Mouse (Mus musculus) cerebellum, adult 8-10 months (tissue): Measurements from ENCODE around the gene Plagl1.
A peak's percentile ranks its signal among the peaks of the same experiment; 100 is the strongest.
"Not testable (repeated sequence)": the region's sequence is repeated elsewhere in the genome, so short reads cannot be mapped to it uniquely, and the experiment has no call there.

Experiments used
- DNase-seq: peaks from one replicate; pipeline ENCODE4 v3.0.0; 2022

Plagl1 gene

GRCm38 (mm10) chr10:13060021-13060668 is at the start of gene Plagl1:
Gene Plagl1 (plus strand): TSS chr10:13060504.
- no peak for DNase-seq

GRCm38 (mm10) chr10:13014026-13014425 is 46.3 kb upstream of the Plagl1 start:
- no peak for DNase-seq

DNA sequence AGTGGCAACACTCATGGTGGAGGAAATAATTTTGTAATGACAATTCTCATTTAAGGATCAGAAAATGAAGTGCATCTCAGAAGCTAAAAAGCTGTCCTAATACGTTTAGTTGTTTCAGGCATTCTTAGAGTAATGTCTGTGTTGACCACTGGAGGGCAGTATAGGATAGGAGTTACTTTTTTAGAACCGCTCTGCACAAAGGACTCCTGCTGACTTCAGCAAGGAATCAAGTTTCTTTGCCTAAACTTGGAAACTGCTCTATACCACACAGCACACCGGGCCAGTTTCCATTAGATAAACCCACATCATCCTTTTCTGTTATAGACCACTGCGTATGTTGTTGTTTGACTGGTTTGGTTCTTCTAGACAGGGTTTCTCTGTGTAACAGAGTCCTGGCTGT is 43.7 kb upstream of the Plagl1 start:
- DNase-seq: peak; percentile 57

GRCm38 (mm10) chr10:13018510-13018909 is 41.8 kb upstream of the Plagl1 start:
- no peak for DNase-seq

- DNase-seq: no peak
These were observed 41.3 kb upstream of the Plagl1 start for GRCm38 (mm10) chr10:13019026-13019425.

GRCm38 (mm10) chr10:13022103-13022502 is 38.2 kb upstream of the Plagl1 start:
- DNase-seq: no peak

DNA sequence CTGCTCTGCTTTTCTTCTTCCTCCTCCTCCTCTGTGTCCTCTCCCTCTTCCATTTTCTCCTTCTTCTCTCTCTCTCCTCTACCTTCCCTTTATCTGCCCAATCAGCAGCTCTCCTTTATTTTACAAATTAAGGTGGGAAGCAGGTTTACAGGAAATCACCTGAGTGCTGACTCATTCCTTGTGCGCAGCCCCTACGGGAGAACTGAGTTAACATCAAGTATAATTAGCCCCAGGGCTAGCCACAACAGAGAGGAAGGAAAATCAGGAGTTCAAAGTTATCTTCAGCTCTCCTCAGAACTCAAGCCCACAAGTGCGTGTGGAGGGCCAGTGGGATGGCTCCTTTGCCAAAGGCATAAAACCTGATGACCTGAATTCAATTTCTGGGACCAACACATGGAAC is 36.3 kb upstream of the Plagl1 start:
- not testable (repeated sequence) for DNase-seq

GRCm38 (mm10) chr10:13027702-13028101 is 32.6 kb upstream of the Plagl1 start:
- no peak for DNase-seq

DNA sequence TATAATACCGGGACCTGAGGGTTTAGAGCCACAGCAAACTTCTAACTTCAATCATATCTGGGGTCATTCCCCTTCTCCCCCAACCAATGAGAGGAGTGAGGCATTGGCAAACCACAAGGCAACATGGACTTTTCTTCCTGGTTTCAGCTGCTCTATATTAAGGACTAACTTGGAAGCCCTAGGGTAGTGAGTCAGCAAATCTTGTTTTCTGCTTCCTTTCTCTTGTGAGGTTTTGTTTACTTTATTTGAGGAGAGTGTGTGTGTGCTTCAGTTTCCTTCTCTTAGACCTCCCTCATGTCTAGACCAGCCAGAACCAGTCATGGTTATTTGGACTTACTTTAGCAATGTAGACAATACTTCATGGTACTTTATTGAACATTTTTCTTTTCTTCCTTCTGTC is 32.1 kb upstream of the Plagl1 start:
- DNase-seq: no peak

DNA sequence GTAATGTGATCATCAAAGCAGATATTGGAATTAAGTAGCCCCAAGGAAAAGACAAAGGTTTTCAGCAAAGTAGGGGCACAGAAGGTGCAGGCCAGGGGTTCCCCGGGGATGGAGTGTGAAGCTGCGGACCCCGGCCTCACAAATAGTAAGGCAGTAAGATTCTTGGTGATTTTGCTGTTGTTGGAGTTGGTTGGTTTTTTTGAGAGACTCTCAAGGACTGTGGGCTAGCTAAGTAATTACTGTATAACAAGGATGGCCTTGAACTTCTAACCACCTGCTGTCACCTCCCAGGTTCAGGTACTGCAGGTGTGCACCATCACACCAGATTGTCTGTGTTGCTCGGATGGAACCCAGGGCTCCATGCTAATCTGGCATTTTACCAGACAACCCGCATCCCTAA is 30.9 kb upstream of the Plagl1 start:
- no peak for DNase-seq

DNA sequence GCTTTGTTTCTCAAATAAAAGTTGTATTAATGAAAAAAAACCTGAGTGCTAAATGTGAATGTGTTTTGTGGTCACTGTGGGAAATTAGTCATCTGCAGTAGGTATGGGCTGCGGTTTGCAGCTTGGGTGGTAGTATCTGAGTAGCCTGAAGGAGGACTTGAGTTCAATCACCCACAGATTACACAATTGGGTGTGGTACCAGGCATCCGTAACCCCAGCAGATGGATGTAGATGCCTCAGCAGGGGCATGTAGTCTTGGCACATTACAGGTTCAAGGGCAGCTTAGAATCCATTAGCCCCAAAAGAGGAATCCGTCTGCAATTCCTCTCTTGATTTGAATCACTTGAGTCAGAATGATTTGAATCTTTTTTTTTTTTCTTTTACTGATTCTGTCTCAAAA is 25.0 kb upstream of the Plagl1 start:
- no peak for DNase-seq

DNA sequence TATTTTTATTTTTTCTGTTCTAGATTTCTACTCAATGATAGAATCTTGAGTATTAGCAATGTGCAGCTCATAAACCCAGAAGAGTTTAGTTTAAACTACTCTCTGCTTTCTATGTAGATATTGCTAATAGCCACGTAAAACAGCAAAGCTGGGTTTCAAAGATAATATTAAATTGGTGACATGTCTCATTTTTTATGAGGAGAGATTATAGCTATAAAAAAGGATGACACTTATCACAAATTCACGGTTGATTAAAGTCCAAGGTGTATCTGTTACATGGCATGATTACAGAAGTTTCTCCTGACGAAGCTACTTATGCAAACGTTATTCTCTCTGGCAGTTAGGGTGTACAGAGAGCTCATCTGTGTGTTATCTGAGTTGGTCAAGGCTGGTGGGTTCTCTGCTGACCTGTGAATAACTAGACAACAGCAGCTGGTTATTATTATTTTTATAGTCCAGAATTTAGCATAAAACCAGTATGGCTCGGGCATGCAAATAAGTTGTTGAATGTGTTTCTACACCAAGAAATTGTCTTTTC is 20.6 kb upstream of the Plagl1 start:
- no peak for DNase-seq

DNA sequence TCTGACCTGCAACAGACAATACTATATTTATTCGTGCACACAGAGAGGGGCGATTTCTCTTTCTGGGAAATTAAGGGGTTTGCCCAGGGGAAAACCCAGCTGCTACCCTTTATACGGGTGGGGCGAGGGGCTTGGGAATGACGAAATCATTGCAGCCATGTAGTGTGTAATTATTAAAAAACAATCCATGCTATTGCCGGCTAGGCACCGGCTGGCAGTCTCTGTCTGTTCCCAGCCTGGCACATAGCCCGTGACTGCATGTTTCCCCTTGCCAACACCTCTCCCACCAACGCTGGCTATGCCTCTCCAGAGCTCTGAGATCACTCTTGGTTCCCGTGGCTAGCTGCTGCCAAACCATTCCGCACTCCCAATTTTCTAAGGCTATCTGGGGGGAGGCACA is 15.6 kb upstream of the Plagl1 start:
- no peak for DNase-seq

DNA sequence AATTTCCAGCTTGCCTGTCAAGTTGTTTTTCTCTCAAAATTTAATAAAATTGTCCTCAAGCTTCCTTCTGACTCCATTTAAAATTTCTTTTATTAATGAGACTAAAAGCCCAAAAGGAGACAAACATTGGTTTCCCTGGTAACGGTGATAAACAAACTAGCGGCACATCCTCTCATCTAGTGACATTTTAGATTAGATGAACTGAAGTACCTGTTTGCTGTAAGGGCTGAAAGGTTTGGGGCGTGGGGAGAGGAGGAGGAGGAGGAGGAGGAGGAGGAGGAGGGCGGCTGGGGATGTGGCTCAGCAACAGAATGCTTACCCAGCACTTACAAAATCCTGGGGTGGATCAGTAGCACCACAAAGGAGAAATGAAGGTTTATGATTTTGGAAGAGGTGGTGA is 12.5 kb upstream of the Plagl1 start:
- no peak for DNase-seq

GRCm38 (mm10) chr10:13056863-13057381 is 3.4 kb upstream of the Plagl1 start:
- no peak for DNase-seq

DNA sequence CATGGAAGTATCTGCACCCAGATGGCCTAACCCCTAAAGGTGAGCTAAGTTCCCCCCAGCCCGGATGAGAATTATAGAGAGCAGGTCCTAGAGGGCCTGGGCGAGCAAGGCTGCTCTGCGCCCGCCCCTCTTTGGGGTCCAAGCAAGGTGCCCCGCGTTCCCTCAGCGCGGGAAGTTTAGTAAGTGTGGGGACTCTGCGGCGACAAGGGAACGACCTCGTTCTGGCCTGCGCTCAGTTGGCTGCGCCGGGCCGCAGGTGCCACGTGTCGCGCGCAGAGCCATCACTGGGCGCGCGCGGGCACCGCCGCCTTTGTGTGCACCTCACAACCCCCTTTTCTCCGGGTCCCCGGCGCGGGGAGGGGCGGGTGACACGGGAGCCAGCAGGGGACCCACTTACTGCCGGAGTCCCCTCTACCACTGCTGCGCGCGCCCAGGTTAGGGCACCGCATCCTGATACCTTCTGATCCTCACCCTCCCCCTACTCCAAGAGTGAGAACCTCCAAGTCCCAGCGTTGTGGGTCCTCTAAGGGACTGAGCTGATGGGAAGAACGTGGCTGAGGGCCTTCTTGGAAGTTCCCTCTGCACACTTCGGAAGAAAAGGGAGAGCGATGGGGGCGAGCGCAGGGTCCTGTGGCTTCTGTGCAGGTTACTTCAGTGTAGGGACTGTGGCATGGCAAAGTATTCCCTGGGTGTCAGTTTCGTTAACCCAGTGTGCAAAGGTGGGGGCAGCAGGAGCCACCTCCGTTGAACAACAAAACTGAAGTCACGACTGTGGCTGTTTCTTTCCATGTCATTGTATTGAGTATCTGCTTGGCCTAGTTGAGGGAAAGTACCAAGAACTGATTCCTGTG is 742 bp downstream of the Plagl1 start:
- no peak for DNase-seq

DNA sequence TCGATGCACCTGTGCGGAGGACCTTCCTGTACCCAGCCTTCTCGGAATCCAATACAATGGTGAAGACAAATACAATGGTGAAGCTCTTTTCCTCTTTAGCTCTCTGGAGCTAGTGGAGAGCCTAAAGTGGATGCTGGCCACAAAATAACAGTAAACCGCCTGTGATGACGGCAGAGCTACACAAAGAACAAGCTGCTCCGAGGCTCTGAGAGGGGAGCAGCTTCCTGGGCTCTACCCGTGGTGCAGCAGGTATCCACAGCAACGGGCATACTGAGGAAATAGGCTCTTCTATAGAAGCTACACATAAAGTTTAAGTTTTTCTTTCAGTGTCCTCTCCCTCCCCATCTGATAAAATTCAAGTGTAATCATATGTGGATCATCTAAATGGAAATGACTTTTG is 2.1 kb downstream of the Plagl1 start:
- DNase-seq: no peak

GRCm38 (mm10) chr10:13063457-13063856 is 3.2 kb downstream of the Plagl1 start:
- no peak for DNase-seq

DNA sequence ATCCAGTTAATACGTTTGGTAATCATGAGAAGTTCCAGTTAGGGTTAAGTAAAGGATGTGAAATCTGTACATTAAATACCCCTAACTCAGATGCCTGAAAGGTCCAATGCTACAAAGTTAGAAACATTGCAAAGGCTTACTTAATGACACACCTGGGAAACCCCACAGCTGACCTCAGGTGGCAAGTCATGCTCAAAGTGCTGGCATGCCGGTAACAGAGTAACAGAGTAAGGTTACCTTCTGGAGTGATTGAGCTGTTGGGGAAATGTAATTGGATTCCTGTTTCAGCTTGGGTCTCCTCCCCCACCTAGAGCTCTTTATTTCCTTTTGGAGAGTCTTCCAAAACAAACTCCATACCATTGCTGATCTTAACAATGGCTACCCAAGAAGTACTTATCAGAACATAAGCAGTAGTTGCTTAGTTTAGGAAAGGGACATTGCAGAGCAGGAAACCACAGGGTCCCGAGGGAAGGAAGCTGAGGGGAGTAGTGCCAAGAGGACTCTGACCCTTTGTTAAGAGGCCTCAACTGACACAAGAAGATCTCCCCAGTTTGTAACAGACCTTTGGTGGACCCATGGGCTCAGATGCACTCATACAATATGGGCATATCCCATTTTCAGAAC is 4.9 kb downstream of the Plagl1 start:
- DNase-seq: no peak

DNA sequence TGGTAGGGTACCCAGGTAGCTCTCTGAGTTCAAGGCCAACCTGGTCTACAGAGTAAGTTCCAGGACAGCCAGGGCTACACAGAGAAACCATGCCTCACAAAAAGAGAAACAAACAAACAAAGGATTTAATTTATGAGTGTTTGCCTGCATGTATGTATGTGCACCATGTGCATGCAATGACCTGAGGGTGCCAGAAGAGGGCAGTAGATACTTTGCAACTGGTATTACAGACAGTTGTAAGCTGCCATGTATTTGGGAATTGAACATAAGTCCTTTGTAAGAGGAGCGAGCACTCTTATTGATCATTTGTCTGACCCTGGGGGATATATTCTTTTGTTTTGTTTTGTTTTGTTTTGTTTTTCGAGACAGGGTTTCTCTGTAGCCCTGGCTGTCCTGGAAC is 10.7 kb downstream of the Plagl1 start:
- no peak for DNase-seq

GRCm38 (mm10) chr10:13076807-13077532 is 16.7 kb downstream of the Plagl1 start:
- no peak for DNase-seq

DNA sequence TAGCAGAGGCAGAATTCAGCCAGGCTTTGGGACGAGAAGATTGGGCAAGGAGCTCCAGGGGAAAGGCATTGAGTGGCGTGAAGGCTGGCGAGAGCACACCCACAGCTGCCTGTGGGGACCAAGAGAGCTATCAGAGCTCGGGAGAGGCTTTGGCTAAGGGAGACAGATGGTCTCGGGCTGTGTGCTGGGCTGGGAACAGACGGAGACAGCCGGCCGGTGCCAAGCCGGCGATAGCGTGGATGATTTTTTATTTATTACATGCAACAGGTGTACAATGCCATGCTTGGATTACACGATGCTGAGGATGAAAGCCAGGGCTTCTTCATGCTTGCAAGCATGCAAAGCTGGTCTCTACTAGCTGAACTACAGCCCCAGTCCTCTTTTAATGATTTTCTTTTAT is 22.2 kb downstream of the Plagl1 start:
- peak; percentile 55 for DNase-seq
